Mouse (Mus musculus) left cerebral cortex, postnatal 10 days (tissue): ENCODE data around the gene Itpr1. TPM values are rescaled to one million over a fixed set of nuclear protein-coding genes. Genes with fewer than 3 reads are reported as not detected.

ENCODE experiments used
- DNase-seq, 2 experiments: peaks; one replicate each; pipeline ENCODE4 v3.0.0; 2021 to 2022; ENCODE audit warnings: low spot score in 2 of 2, mixed read lengths in 1 of 2; ENCODE audit errors: extremely low spot score in 1 of 2
- intact Hi-C: fragments of 180-260 bp; cut with DNase I; formaldehyde crosslinking; loops from one replicate; pipeline ENCODE4 v1.15.1; 2025
- total RNA-seq, 2 experiments: library from RNA; stranded (reverse); gene quantifications; 2 replicates each; pipeline ENCODE4 v1.2.3; 2021

Gene Itpr1
- total RNA-seq, result 10 to 100 TPM; 88.2 to 89.7 TPM

- intact Hi-C loops, result loop anchor here (10.0 kb wide), 2 partner anchors 118 to 132 kb away; no protein-coding TSS in a partner anchor
- DNase-seq, result peak; percentile 97 to 98
Measured at GRCm38 (mm10) chr6:108212881-108213295, at the start of gene Itpr1. TSS of gene Itpr1 (plus strand) at chr6:108213096.

- DNase-seq, result no peak
- intact Hi-C loops, result no loop called here
Measured at GRCm38 (mm10) chr6:108164935-108165334, 48.0 kb upstream of the Itpr1 start.

DNA sequence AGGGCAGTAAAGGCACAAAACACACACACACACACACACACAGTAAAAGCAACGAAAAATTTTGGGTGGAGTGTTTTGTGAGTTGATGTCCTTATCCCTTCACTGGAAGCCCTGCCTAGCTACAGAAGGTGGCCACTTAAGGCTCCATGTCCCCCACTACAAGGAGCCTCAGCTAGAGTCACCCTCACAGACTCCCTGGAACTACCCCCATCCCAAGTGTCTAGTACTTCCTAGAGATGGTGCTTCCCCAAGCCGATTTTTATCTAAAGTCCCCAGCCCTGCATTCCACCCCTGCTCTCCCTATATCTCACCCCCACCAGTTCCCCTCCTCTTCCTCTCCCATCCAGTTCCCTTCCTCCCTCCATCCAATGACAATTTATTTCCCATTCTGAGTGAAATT, 47.3 kb upstream of the Itpr1 start:
- intact Hi-C loops, result no loop called here
- DNase-seq, result no peak

- no peak for DNase-seq
- intact Hi-C loops, result no loop called here
Measured at GRCm38 (mm10) chr6:108167946-108168680, 44.8 kb upstream of the Itpr1 start.

DNA sequence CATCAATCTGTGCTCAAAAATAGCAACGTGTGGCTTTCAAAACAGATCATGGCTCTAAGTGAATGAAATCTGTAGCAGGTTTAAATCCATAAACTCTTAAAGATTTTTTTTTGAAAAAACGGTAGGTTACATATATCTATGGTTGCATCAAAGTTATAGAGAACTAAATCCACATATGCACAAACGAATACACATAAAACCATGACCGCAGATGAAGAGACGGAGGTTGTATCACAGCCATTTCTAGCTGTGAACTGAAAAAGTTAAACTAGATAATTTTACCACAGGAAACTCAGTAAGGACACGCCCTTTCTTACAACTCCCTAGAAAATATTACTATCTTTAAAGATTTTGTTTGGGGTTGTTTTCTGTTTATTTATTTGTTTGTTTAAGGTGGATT, 44.2 kb upstream of the Itpr1 start:
- DNase-seq, result no peak
- intact Hi-C loops, result no loop called here

GRCm38 (mm10) chr6:108169466-108169865, 43.4 kb upstream of the Itpr1 start:
- DNase-seq, result no peak
- intact Hi-C loops, result no loop called here

DNA sequence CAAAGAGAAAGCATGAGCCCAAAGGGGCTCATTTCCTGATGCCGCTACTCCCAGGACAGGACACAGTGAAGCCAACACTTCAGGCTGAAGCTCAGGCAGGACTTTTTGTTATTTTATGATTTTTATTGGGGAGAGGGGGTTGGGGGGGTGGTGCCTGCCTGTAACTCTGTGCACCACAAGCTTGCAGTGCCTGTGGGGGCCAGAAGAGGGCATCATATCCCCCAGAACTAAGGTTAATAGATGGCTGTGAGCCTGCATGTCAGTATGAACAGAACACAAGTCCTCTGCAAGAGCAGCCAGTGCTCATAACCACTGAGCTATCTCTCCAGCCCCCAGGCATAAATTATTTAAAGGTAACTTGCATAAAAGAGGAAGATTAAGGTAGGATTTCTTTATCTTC, 40.7 kb upstream of the Itpr1 start:
- no peak for DNase-seq
- intact Hi-C loops, result no loop called here

DNA sequence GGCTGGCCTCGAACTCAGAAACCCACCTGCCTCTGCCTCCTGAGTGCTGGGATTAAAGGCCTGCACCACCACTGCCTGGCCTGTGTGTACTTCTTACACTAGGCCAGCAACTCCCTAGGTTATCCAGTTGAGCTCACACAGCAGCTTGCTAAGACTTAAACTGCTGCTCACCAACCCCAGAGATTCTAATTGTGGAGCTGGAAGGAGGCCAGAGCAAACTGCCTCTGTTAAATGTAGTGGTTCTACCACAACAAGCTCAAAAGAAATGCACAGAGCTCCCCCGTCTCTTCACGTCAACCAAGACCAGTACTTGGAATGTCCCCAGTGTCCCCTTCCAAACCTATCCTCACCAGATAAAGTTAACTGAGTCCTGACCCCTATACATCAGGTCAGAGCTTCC, 38.7 kb upstream of the Itpr1 start:
- intact Hi-C loops, result no loop called here
- DNase-seq, result no peak

DNA sequence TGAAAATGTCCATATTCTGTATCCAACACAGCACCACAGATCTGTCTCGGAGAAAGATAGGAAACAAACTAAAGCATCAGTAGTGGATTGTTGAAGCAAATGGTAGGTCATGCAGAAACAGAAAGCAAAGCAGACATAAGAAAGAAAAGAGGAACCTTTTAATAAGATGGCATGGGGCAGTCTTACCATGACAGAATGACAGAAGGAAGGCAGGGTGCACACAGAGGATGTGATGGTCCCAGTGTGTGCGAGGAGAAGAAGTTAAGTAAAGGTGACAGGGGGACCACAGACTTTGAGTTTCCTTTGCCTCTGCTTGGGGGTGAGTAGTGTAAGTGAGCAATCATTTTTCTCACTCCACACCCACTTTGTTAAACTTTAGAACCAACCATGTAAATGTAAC, 33.8 kb upstream of the Itpr1 start:
- DNase-seq, result no peak
- intact Hi-C loops, result no loop called here

DNA sequence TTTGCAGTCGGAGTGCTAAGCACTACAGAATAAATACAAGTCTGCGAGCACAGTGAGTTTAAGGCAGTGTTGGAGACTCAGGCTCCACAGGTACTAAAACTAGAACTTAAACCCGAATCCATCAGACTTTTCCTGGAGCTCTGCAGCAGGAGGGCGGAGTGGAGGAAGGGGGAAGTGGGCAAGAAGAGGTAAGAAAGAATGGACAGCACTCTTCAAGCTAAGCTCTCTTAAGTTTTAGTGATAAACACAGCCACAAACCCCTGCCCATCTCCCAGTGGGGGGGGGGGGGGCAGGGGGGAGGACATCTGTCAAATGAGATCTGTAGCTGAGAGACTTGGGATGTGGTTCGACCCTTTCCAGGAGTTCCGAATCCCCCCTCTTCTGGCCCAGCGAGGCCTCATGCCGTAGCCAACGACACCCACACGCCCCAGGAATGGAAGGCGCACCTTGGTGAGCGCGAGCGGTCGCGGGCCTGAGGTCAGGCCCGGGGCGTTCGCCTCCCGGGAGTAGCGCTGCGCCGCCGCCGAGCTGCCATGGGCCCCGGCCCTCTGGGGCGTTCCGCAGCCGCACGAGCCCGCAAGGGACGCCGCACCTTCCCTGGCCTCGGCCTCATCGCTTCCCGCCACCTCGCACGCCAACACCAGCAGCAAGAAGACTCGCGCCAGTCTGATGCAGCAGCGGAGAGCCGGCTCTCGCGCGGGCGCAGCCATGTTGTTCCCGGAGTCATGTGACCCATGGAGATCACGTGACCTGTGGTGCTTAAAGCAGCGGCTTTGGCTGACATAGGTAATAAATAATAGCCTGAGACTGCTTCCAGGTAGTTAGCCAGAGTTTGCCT, 27.8 kb upstream of the Itpr1 start, which contains the start of gene Sumf1:
Gene Sumf1 (minus strand): TSS at position 736 of the 838 bp plus-strand sequence.
- DNase-seq, result peak; percentile 93 to 94
- intact Hi-C loops, result no loop called here

DNA sequence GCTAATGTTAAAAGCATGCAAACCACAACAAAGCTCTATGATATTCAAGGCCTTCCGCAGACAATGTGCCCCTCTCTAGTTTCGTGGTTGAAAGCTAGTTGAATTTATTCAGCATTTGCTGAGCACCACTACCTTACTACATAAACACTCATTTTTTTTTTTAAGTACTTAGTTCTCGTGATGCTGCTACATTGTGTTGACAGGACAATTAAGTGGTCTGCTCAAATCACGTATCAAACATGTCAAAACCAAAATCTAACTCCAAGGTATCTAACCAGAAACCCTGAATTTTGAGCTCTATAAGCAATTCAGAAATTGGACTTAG, 27.2 kb upstream of the Itpr1 start:
- intact Hi-C loops, result no loop called here
- no peak for DNase-seq

DNA sequence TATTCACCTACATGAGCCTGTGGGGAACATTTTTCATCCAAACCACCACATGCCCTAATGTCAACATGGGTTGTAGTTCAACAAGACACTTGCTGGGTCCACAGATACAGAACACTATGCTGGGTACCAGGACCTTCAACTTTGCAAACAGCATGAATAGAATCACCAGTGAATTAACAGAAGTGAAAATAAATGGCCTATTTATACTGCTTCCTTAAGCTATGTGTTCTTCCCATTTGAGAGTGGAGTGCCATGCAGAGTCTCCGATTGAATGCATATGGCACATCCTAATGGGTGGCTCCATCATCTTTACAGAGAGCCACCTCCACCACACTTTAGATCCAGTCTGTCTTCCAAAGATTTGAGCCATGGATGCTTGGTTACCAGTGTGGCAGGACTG, 22.2 kb upstream of the Itpr1 start:
- no peak for DNase-seq
- intact Hi-C loops, result no loop called here

DNA sequence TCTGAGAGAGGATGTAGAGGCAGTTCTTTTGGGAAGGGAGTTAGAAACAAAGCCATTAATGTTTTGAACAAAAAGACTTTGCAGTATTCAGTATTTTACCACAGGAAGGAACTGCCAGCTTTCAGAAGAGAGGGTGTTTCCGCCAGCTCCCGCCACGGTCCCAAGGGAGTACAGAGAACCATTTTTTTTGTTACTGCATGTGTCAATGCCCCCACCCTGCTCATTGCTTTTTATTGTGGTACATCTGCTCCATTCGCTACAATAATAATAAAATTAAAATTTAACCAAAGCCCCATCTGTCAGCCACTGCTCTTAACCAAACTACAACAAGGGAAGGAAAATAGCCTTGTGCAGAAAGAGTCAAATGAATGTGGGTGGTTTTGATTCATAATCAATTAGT, 20.3 kb upstream of the Itpr1 start:
- no peak for DNase-seq
- intact Hi-C loops, result no loop called here

GRCm38 (mm10) chr6:108196665-108197064, 16.2 kb upstream of the Itpr1 start:
- intact Hi-C loops, result no loop called here
- DNase-seq, result no peak

DNA sequence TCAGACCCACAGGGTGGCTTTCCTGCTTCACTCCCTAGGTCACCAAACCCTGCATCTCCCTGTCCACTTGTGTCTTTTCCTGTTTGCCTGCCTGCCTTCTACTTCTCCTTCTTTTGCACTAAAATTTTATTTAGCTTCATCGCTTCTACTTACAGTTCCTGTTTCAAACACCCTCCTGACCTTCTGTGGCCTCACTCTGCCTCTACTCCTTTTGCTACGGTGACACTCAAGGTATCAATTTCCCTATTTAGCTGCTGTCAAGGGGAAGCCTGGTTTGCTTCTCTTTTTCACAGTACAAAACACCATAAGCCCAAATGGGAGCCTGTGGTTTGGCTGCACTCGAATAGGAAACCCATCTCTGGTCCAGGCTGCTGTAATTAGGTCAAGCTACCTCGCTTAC, 15.8 kb upstream of the Itpr1 start:
- intact Hi-C loops, result no loop called here
- DNase-seq, result no peak

GRCm38 (mm10) chr6:108198286-108198685, 14.6 kb upstream of the Itpr1 start:
- intact Hi-C loops, result no loop called here
- no peak for DNase-seq

DNA sequence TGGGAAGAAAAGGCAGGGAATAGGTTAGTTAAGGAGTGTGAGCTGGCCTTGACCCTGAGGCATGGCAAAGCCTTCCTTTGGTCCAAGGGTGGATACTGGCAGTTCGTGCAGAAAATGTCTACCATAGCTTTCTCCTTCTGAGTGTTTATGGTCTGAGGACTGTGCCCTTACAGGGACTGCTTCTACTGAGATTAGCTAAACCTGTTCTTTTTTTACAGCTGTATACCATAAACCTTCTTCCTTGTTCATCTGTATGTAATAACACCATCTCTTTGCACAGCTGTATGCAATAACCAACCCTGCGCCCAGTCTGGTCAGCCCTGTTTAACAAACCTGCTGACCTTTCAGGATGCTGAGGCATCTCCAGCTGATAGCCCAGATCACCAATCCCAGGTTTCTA, 8.6 kb upstream of the Itpr1 start:
- DNase-seq, result no peak
- intact Hi-C loops, result no loop called here

GRCm38 (mm10) chr6:108206145-108206544, 6.8 kb upstream of the Itpr1 start:
- intact Hi-C loops, result no loop called here
- DNase-seq, result no peak

DNA sequence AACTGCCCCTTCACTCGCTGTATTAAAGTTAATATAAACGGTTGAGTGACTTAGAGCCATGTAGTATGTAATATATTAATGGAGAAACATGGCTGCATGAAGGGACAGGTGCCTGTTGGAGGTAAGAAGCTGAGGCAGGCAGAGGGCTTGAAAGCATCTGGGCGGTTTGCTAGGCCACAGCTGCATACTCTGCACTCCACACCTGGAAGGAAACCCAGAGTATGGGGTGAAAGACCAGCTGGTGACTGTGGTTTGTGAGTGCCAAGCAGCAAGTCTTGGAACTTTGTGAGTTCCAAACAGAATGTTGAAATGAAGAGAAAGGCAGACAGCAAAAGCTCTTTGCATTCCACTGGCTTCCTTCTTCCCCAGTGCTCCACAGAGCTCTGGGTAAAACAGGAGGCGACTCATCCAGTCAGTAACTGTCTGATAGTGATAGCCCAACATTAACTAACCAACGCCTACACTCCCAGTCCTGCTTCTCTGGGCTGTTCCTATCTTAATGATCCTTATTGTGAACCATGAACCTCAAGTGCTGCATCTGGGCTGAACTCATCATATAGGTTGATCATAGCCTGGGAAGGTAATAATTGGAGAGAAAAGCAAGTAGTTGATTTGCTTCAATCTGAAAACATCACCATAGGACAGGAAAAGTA, 5.9 kb upstream of the Itpr1 start:
- no peak for DNase-seq
- intact Hi-C loops, result no loop called here
